In the genomic region with DNA sequence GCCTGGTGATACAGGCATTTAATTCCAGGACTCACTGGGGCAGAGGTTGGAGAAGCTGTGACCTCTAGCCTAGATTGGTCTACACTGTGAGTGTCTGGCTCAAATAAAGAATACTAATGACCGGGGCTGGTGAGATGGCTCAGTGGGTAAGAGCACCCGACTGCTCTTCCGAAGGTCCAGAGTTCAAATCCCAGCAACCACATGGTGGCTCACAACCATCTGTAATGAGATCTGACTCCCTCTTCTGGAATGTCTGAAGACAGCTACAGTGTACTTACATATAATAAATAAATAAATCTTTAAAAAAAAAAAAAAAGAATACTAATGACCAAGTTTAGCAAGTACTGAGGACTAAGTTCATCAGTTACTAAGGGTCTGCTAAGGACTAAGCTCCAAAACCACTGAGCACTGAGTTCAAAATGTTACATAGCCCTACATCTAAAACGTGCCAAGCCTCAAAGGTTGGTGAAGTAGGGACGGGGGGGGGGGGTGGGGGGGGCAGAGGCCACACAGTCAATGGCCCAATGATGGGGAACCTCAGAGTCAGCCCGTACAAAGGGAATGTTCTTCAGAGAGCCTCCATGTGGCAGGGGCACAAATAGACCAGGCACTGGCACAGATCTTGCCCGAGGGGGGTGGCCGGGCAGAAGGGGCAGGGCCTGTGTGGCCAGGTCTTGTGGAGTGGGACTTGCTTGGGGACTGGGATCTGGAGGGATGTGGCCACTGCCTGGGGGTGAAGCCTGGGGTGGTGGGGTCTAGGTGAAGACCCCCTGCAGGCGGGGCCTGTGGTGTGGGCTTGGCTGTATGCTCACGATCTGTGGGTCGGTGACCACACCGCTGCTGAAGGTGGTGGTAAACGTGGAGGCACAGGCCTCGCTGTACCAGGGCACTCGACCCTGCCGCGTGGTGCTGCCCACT, we compare ENCODE assay signal across 8 mouse cellular contexts. TPM values are rescaled to one million over a fixed set of nuclear protein-coding genes. Genes with fewer than 3 reads are reported as not detected.
DNase-seq lines count a peak whose midpoint lies in the region; ATAC-seq lines count a peak whose summit lies in the region.

No protein-coding gene starts in this region.

- H3K27me3 ChIP-seq in hindbrain, embryonic 10.5 days (ENCODE audit: insufficient read depth, poor library complexity, severe bottlenecking) = peaks cover 63% of the 10 kb centered on the region
- H3K27me3 ChIP-seq in hindbrain, embryonic 11.5 days (ENCODE audit: control insufficient read depth, insufficient read depth, low read length) = peaks cover 2% of the 10 kb centered on the region; the same call in 1 of the 2 replicates
- H3K27me3 ChIP-seq in hindbrain, embryonic 13.5 days = peaks cover 39% of the 10 kb centered on the region
- H3K27me3 ChIP-seq in midbrain, embryonic 13.5 days = peaks cover 19% of the 10 kb centered on the region; the same call in 1 of the 2 replicates

- 75% methylated on average over 17 of the region's 17 CpGs for WGBS in hindbrain, embryonic 10.5 days
- 76% methylated on average over 17 of the region's 17 CpGs for WGBS in hindbrain, embryonic 11.5 days
- 82% methylated on average over 17 of the region's 17 CpGs for WGBS in hindbrain, embryonic 13.5 days
- WGBS in midbrain, embryonic 13.5 days = 78% methylated on average over 17 of the region's 17 CpGs

- no peak overlapping the region for H3K9ac ChIP-seq in hindbrain, embryonic 11.5 days (ENCODE audit: low read depth, low read length)
- H3K9ac ChIP-seq in hindbrain, embryonic 13.5 days = no peak overlapping the region
- no peak overlapping the region for H3K9ac ChIP-seq in midbrain, embryonic 13.5 days (replicated peaks)

- no peak for ATAC-seq in hindbrain, embryonic 11.5 days (ENCODE audit: low FRiP score)
- no peak for ATAC-seq in hindbrain, embryonic 13.5 days (ENCODE audit: low FRiP score)
- no peak for ATAC-seq in midbrain, embryonic 13.5 days

- 0 out of 2 replicates have a peak overlapping the region, but pooled peaks have one; percentile 10 for H3K27ac ChIP-seq in hindbrain, embryonic 10.5 days
- H3K27ac ChIP-seq in hindbrain, embryonic 11.5 days (ENCODE audit: low read depth, low read length) = no peak overlapping the region
- no peak overlapping the region for H3K27ac ChIP-seq in hindbrain, embryonic 13.5 days
- no peak overlapping the region for H3K27ac ChIP-seq in midbrain, embryonic 13.5 days

- DNase-seq in hindbrain, embryonic 10.5 days (ENCODE audit: low spot score) = no peak
- no peak for DNase-seq in hindbrain, embryonic 11.5 days (ENCODE audit: low spot score)
- DNase-seq in adipocyte (ENCODE audit: low spot score) = peak; percentile 24
- no peak for DNase-seq in B cell, adult 2 months
- DNase-seq in urinary bladder, postnatal 14 days (ENCODE audit: low spot score) = no peak
- no peak for DNase-seq in ovary, adult 18-20 months (ENCODE audit: low spot score)

- no peaks in the 10 kb centered on the region; the same call in 1 of the 2 replicates for H3K36me3 ChIP-seq in hindbrain, embryonic 10.5 days
- no peaks in the 10 kb centered on the region for H3K36me3 ChIP-seq in hindbrain, embryonic 11.5 days (ENCODE audit: control insufficient read depth, insufficient read depth, low read length)
- no peaks in the 10 kb centered on the region for H3K36me3 ChIP-seq in hindbrain, embryonic 13.5 days
- no peaks in the 10 kb centered on the region for H3K36me3 ChIP-seq in midbrain, embryonic 13.5 days

- H3K9me3 ChIP-seq in hindbrain, embryonic 10.5 days = no peaks in the 10 kb centered on the region
- no peaks in the 10 kb centered on the region for H3K9me3 ChIP-seq in hindbrain, embryonic 11.5 days (ENCODE audit: control insufficient read depth, low read length)
- H3K9me3 ChIP-seq in hindbrain, embryonic 13.5 days = no peaks in the 10 kb centered on the region
- no peaks in the 10 kb centered on the region for H3K9me3 ChIP-seq in midbrain, embryonic 13.5 days

- peaks cover 47% of the 10 kb centered on the region for H3K4me1 ChIP-seq in hindbrain, embryonic 10.5 days (replicated peaks)
- 0 out of 2 replicates have a peak, but pooled peaks cover 9% of the 10 kb centered on the region for H3K4me1 ChIP-seq in hindbrain, embryonic 11.5 days (replicated peaks; ENCODE audit: control insufficient read depth, insufficient read depth, low read length)
- peaks cover 24% of the 10 kb centered on the region for H3K4me1 ChIP-seq in hindbrain, embryonic 13.5 days (replicated peaks)
- peaks cover 25% of the 10 kb centered on the region for H3K4me1 ChIP-seq in midbrain, embryonic 13.5 days (replicated peaks)

- peak overlapping the region; percentile 73 for H3K4me3 ChIP-seq in hindbrain, embryonic 10.5 days
- no peak overlapping the region for H3K4me3 ChIP-seq in hindbrain, embryonic 11.5 days (ENCODE audit: low read depth, low read length)
- peak overlapping the region; percentile 45; the same call in 1 of the 2 replicates for H3K4me3 ChIP-seq in hindbrain, embryonic 13.5 days
- H3K4me3 ChIP-seq in midbrain, embryonic 13.5 days (replicated peaks) = peak overlapping the region; percentile 45; the same call in 1 of the 2 replicates

- H3K4me2 ChIP-seq in hindbrain, embryonic 11.5 days (replicated peaks; ENCODE audit: low read depth, low read length) = no peak overlapping the region; the same call in 1 of the 2 replicates
- H3K4me2 ChIP-seq in hindbrain, embryonic 13.5 days = peak overlapping the region; percentile 79
- peak overlapping the region; percentile 80 for H3K4me2 ChIP-seq in midbrain, embryonic 13.5 days (replicated peaks)

RNA-seq across cellular contexts. Expression of gene 2310011J03Rik, which starts 4.0 kb away (rescaled TPM):
- polyA plus RNA-seq in hindbrain, embryonic 10.5 days (2016; fragmentation: Nextera tagmentation; extraction: Ambion mirVana) = 55.6 and 60.9 TPM in 2 replicates
- polyA plus RNA-seq in hindbrain, embryonic 11.5 days (2014; fragmentation: Nextera tagmentation; extraction: Ambion mirVana) = 32.9 and 34.9 TPM in 2 replicates
- 28.5 and 29.1 TPM in 2 replicates for polyA plus RNA-seq in hindbrain, embryonic 13.5 days (2015; fragmentation: Nextera tagmentation; extraction: Ambion mirVana)
- 27.8 and 33.4 TPM in 2 replicates for polyA plus RNA-seq in midbrain, embryonic 13.5 days (2015; fragmentation: Nextera tagmentation; extraction: Ambion mirVana)

RNA-seq across cellular contexts. Expression of gene Pcsk4, which starts 4.9 kb away (rescaled TPM):
- 3.3 and 3.9 TPM in 2 replicates for polyA plus RNA-seq in hindbrain, embryonic 10.5 days (2016; fragmentation: Nextera tagmentation; extraction: Ambion mirVana)
- polyA plus RNA-seq in hindbrain, embryonic 11.5 days (2014; fragmentation: Nextera tagmentation; extraction: Ambion mirVana) = 1.1 and 1.8 TPM in 2 replicates
- polyA plus RNA-seq in hindbrain, embryonic 13.5 days (2015; fragmentation: Nextera tagmentation; extraction: Ambion mirVana) = 1.9 and 2.5 TPM in 2 replicates
- 1.9 and 2.1 TPM in 2 replicates for polyA plus RNA-seq in midbrain, embryonic 13.5 days (2015; fragmentation: Nextera tagmentation; extraction: Ambion mirVana)

RNA-seq across cellular contexts. Expression of gene Reep6, which starts 5.4 kb away (rescaled TPM):
- 7.2 and 11.2 TPM in 2 replicates for polyA plus RNA-seq in hindbrain, embryonic 10.5 days (2016; fragmentation: Nextera tagmentation; extraction: Ambion mirVana)
- polyA plus RNA-seq in hindbrain, embryonic 11.5 days (2014; fragmentation: Nextera tagmentation; extraction: Ambion mirVana) = 3.7 and 3.8 TPM in 2 replicates
- polyA plus RNA-seq in hindbrain, embryonic 13.5 days (2015; fragmentation: Nextera tagmentation; extraction: Ambion mirVana) = 3.1 and 3.5 TPM in 2 replicates
- 3.0 and 3.1 TPM in 2 replicates for polyA plus RNA-seq in midbrain, embryonic 13.5 days (2015; fragmentation: Nextera tagmentation; extraction: Ambion mirVana)

RNA-seq across cellular contexts. Expression of gene Adamtsl5, which starts 23.8 kb away (rescaled TPM):
- polyA plus RNA-seq in hindbrain, embryonic 10.5 days (2016; fragmentation: Nextera tagmentation; extraction: Ambion mirVana) = 0.45 and 1.3 TPM in 2 replicates
- 0.54 and 0.70 TPM in 2 replicates for polyA plus RNA-seq in hindbrain, embryonic 11.5 days (2014; fragmentation: Nextera tagmentation; extraction: Ambion mirVana)
- 0.42 and 0.66 TPM in 2 replicates for polyA plus RNA-seq in hindbrain, embryonic 13.5 days (2015; fragmentation: Nextera tagmentation; extraction: Ambion mirVana)
- polyA plus RNA-seq in midbrain, embryonic 13.5 days (2015; fragmentation: Nextera tagmentation; extraction: Ambion mirVana) = 0.39 and 0.61 TPM in 2 replicates

RNA-seq across cellular contexts. Expression of gene Apc2, which starts 28.6 kb away (rescaled TPM):
- polyA plus RNA-seq in hindbrain, embryonic 10.5 days (2016; fragmentation: Nextera tagmentation; extraction: Ambion mirVana) = 30.4 and 86.1 TPM in 2 replicates
- polyA plus RNA-seq in hindbrain, embryonic 11.5 days (2014; fragmentation: Nextera tagmentation; extraction: Ambion mirVana) = 74.4 and 101 TPM in 2 replicates
- 182 and 183 TPM in 2 replicates for polyA plus RNA-seq in hindbrain, embryonic 13.5 days (2015; fragmentation: Nextera tagmentation; extraction: Ambion mirVana)
- polyA plus RNA-seq in midbrain, embryonic 13.5 days (2015; fragmentation: Nextera tagmentation; extraction: Ambion mirVana) = 182 and 209 TPM in 2 replicates
